ENCODE assay signal across 12 mouse cellular contexts in genomic region chr5:64576426-64577262, GRCm38 (mm10).
DNase-seq lines count a peak whose midpoint lies in the region; ATAC-seq and TF ChIP-seq lines count a peak whose summit lies in the region.
"Had no signal": no experiment of that assay in that cellular context is flagged by ENCODE, and none has a peak within 500 bp of the region (broad histone marks: within the 10 kb centered on the region; RNA-seq: fewer than 3 reads in every experiment).

No protein-coding gene starts in this region.

- TF ChIP-seq CTCF in stomach, postnatal 0 days (IDR thresholded peaks at IDR 0.05; ENCODE audit: low read depth): no peak

- intact Hi-C loops in heart, postnatal 14 days (cut with DNase I): loop anchor here (5.0 kb wide), 2 partner anchors 69 to 289 kb away; no protein-coding TSS in a partner anchor
- intact Hi-C loops in left cerebral cortex, postnatal 36 days (cut with DNase I): no loop called here

- H3K9me3 ChIP-seq in heart, embryonic 10.5 days: no peaks in the 10 kb centered on the region
- H3K9me3 ChIP-seq in midbrain, embryonic 10.5 days (replicated peaks): no peaks in the 10 kb centered on the region
- H3K9me3 ChIP-seq in midbrain, embryonic 11.5 days (ENCODE audit: control insufficient read depth, low read length): no peaks in the 10 kb centered on the region
- no peaks in the 10 kb centered on the region for H3K9me3 ChIP-seq in intestine, embryonic 15.5 days
- H3K9me3 ChIP-seq in stomach, postnatal 0 days (ENCODE audit: control insufficient read depth, low read length): no peaks in the 10 kb centered on the region
- H3K9me3 ChIP-seq: forebrain, embryonic 10.5 days had no signal

- H3K27ac ChIP-seq in heart, embryonic 10.5 days: peak overlapping the region; percentile 3
- H3K27ac ChIP-seq in midbrain, embryonic 10.5 days (replicated peaks): peak overlapping the region; percentile 61; the same call in 1 of the 2 replicates
- H3K27ac ChIP-seq in midbrain, embryonic 11.5 days (ENCODE audit: low read depth, low read length): no peak overlapping the region
- peak overlapping the region; percentile 23; the same call in 1 of the 2 replicates for H3K27ac ChIP-seq in intestine, embryonic 15.5 days
- peak overlapping the region; percentile 63 for H3K27ac ChIP-seq in stomach, postnatal 0 days (replicated peaks)
- H3K27ac ChIP-seq: forebrain, embryonic 10.5 days had no signal

- no peak for DNase-seq in heart, embryonic 10.5 days (ENCODE audit: low spot score)
- no peak for DNase-seq in heart, postnatal 14 days
- DNase-seq in midbrain, embryonic 10.5 days (ENCODE audit: low spot score): no peak
- DNase-seq in midbrain, embryonic 11.5 days (ENCODE audit: low spot score, missing footprints): no peak
- no peak for DNase-seq in stomach, postnatal 0 days (ENCODE audit: low spot score)
- no peak for DNase-seq in thymus, postnatal 0 days (ENCODE audit: low spot score)
- DNase-seq in left cerebral cortex, postnatal 36 days (ENCODE audit: low spot score in 2 of 2): no peak
- DNase-seq: cerebellum, postnatal 25 days; right cerebral cortex, postnatal 25 days had no signal

- H3K27me3 ChIP-seq in heart, embryonic 10.5 days (ENCODE audit: insufficient read depth, poor library complexity, severe bottlenecking): no peaks in the 10 kb centered on the region
- no peaks in the 10 kb centered on the region for H3K27me3 ChIP-seq in midbrain, embryonic 10.5 days (ENCODE audit: low read depth, poor library complexity, severe bottlenecking)
- no peaks in the 10 kb centered on the region for H3K27me3 ChIP-seq in midbrain, embryonic 11.5 days (ENCODE audit: control insufficient read depth, insufficient read depth, low read length)
- no peaks in the 10 kb centered on the region for H3K27me3 ChIP-seq in intestine, embryonic 15.5 days (replicated peaks)
- H3K27me3 ChIP-seq in stomach, postnatal 0 days (ENCODE audit: control insufficient read depth, insufficient read depth, low read length): no peaks in the 10 kb centered on the region

- no peak for ATAC-seq in midbrain, embryonic 11.5 days (ENCODE audit: low FRiP score)
- ATAC-seq in intestine, embryonic 15.5 days: no peak
- no peak for ATAC-seq in stomach, postnatal 0 days (ENCODE audit: low FRiP score, low TSS enrichment)
- ATAC-seq: activated CD4-positive, CD25-positive, alpha-beta regulatory T cell, adult 4 months had no signal

- H3K4me1 ChIP-seq in heart, embryonic 10.5 days: peaks cover 45% of the 10 kb centered on the region
- H3K4me1 ChIP-seq in midbrain, embryonic 10.5 days: peaks cover 36% of the 10 kb centered on the region
- H3K4me1 ChIP-seq in midbrain, embryonic 11.5 days (ENCODE audit: control insufficient read depth, insufficient read depth, low read length): peaks cover 10% of the 10 kb centered on the region
- peaks cover 21% of the 10 kb centered on the region for H3K4me1 ChIP-seq in intestine, embryonic 15.5 days (replicated peaks)
- H3K4me1 ChIP-seq in stomach, postnatal 0 days (replicated peaks; ENCODE audit: control insufficient read depth, insufficient read depth): peaks cover 6% of the 10 kb centered on the region

- whole genome bisulfite sequencing in heart, embryonic 10.5 days: 72% methylated on average over 19 of the region's 19 CpGs
- 87% methylated on average over 19 of the region's 19 CpGs for WGBS in midbrain, embryonic 10.5 days
- 82% methylated on average over 19 of the region's 19 CpGs for WGBS in midbrain, embryonic 11.5 days
- whole genome bisulfite sequencing in intestine, embryonic 15.5 days: 70% methylated on average over 19 of the region's 19 CpGs
- 51% methylated on average over 19 of the region's 19 CpGs for WGBS in stomach, postnatal 0 days

- TF ChIP-seq EP300 in stomach, postnatal 0 days (optimal IDR thresholded peaks at IDR 0.05): no peak

- no peak overlapping the region for H3K9ac ChIP-seq in midbrain, embryonic 11.5 days (ENCODE audit: low read length)
- H3K9ac ChIP-seq in intestine, embryonic 15.5 days: no peak overlapping the region
- no peak overlapping the region for H3K9ac ChIP-seq in stomach, postnatal 0 days (ENCODE audit: low read length)

- H3K36me3 ChIP-seq in heart, embryonic 10.5 days: no peaks in the 10 kb centered on the region
- H3K36me3 ChIP-seq in midbrain, embryonic 10.5 days: no peaks in the 10 kb centered on the region
- H3K36me3 ChIP-seq in midbrain, embryonic 11.5 days (ENCODE audit: control insufficient read depth, insufficient read depth, low read length): no peaks in the 10 kb centered on the region
- H3K36me3 ChIP-seq in intestine, embryonic 15.5 days: no peaks in the 10 kb centered on the region
- H3K36me3 ChIP-seq in stomach, postnatal 0 days (ENCODE audit: control insufficient read depth, insufficient read depth, low read length): no peaks in the 10 kb centered on the region
- H3K36me3 ChIP-seq: forebrain, embryonic 10.5 days had no signal

- H3K4me3 ChIP-seq in heart, embryonic 10.5 days: no peak overlapping the region
- no peak overlapping the region for H3K4me3 ChIP-seq in midbrain, embryonic 10.5 days
- H3K4me3 ChIP-seq in midbrain, embryonic 11.5 days (ENCODE audit: low read depth, low read length): no peak overlapping the region
- H3K4me3 ChIP-seq in intestine, embryonic 15.5 days (replicated peaks): no peak overlapping the region
- H3K4me3 ChIP-seq in stomach, postnatal 0 days (ENCODE audit: low read depth, low read length): no peak overlapping the region
- H3K4me3 ChIP-seq: forebrain, embryonic 10.5 days had no signal

- H3K4me2 ChIP-seq in midbrain, embryonic 11.5 days: no peak overlapping the region
- no peak overlapping the region for H3K4me2 ChIP-seq in intestine, embryonic 15.5 days (replicated peaks)
- no peak overlapping the region for H3K4me2 ChIP-seq in stomach, postnatal 0 days (replicated peaks; ENCODE audit: low read depth)
